Comparison of ENCODE assay signal across 20 mouse cellular contexts in the genomic region with DNA sequence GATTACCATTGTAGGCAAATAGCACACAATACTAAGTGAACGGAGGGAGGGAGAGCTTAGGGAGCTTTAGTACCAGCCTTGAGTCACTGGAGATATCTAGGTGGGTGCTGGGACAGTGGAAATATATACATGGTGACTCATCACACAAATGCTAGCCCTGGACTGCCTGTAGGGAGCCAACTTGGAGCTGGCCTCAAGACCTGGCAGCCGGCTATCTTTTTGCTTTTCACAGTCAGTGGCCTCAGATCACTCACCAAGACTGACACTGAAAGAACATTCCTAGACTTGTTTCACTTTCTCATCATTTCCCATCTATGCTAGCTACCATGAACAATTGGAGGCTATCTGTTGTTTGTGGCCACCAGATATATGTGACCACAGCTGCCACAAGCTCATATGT. TPM values are rescaled to one million over a fixed set of nuclear protein-coding genes. Genes with fewer than 3 reads are reported as not detected.
DNase-seq lines count a peak whose midpoint lies in the region; ATAC-seq lines count a peak whose summit lies in the region.
"Had no signal": no experiment of that assay in that cellular context is flagged by ENCODE, and none has a peak within 500 bp of the region (broad histone marks: within the 10 kb centered on the region; RNA-seq: fewer than 3 reads in every experiment).

No protein-coding gene starts in this region.

- no peaks in the 10 kb centered on the region for H3K9me3 ChIP-seq in megakaryocyte, embryonic 14.5 days
- H3K9me3 ChIP-seq in forebrain, embryonic 11.5 days (ENCODE audit: control insufficient read depth, low read length), result no peaks in the 10 kb centered on the region
- H3K9me3 ChIP-seq: embryonic facial prominence, embryonic 12.5 days; forebrain, embryonic 15.5 days; hindbrain, embryonic 10.5 days; limb, embryonic 15.5 days; liver, embryonic 15.5 days had no signal

- H3K27ac ChIP-seq in forebrain, embryonic 11.5 days (ENCODE audit: low read depth, low read length), result no peak overlapping the region
- H3K27ac ChIP-seq: embryonic facial prominence, embryonic 12.5 days; forebrain, embryonic 15.5 days; hindbrain, embryonic 10.5 days; limb, embryonic 15.5 days; liver, embryonic 15.5 days had no signal

- 84% methylated on average over 2 of the region's 2 CpGs for WGBS in forebrain, embryonic 11.5 days

- intact Hi-C loops in left cerebral cortex, postnatal 25 days (cut with DNase I), result loop anchor here (10.0 kb wide), 1 partner anchor 108 kb away; no protein-coding TSS in a partner anchor

- DNase-seq in MN1 (ENCODE audit: low spot score), result peak; percentile 39
- DNase-seq in cerebellum, adult 8-10 months, result peak; percentile 39
- no peak for DNase-seq in forebrain, embryonic 11.5 days (ENCODE audit: low spot score)
- DNase-seq in left cerebral cortex, postnatal 25 days (ENCODE audit: low spot score in 2 of 2), result no peak
- DNase-seq: adrenal gland, postnatal 25 days; gastrocnemius, postnatal 36 days; kidney, adult 11 months; kidney, postnatal 10 days; layer of hippocampus, postnatal 36 days; retina, postnatal 1 day; right cerebral cortex, postnatal 4 days had no signal

- peaks cover 37% of the 10 kb centered on the region for H3K4me1 ChIP-seq in megakaryocyte, embryonic 14.5 days
- no peaks in the 10 kb centered on the region for H3K4me1 ChIP-seq in forebrain, embryonic 11.5 days (replicated peaks; ENCODE audit: control insufficient read depth, insufficient read depth, low read length)
- H3K4me1 ChIP-seq: embryonic facial prominence, embryonic 12.5 days; limb, embryonic 15.5 days had no signal

- peak overlapping the region; percentile 46 for H3K4me3 ChIP-seq in megakaryocyte, embryonic 14.5 days (replicated peaks)
- H3K4me3 ChIP-seq in forebrain, embryonic 11.5 days (ENCODE audit: low read depth, low read length), result no peak overlapping the region
- H3K4me3 ChIP-seq: embryonic facial prominence, embryonic 12.5 days; erythroblast, embryonic 14.5 days; forebrain, embryonic 15.5 days; hindbrain, embryonic 10.5 days; limb, embryonic 15.5 days; liver, embryonic 15.5 days had no signal

- H3K36me3 ChIP-seq in megakaryocyte, embryonic 14.5 days (replicated peaks; ENCODE audit: low read length), result no peaks in the 10 kb centered on the region
- no peaks in the 10 kb centered on the region for H3K36me3 ChIP-seq in forebrain, embryonic 11.5 days (ENCODE audit: control insufficient read depth, insufficient read depth, low read length)
- H3K36me3 ChIP-seq: embryonic facial prominence, embryonic 12.5 days; limb, embryonic 15.5 days; liver, embryonic 15.5 days had no signal

- peaks cover 11% of the 10 kb centered on the region for H3K27me3 ChIP-seq in megakaryocyte, embryonic 14.5 days (replicated peaks)
- no peaks in the 10 kb centered on the region for H3K27me3 ChIP-seq in forebrain, embryonic 11.5 days (ENCODE audit: control insufficient read depth, insufficient read depth, low read length)
- H3K27me3 ChIP-seq: embryonic facial prominence, embryonic 12.5 days; forebrain, embryonic 15.5 days; limb, embryonic 15.5 days; liver, embryonic 15.5 days had no signal

- no peak overlapping the region for H3K9ac ChIP-seq in forebrain, embryonic 11.5 days (ENCODE audit: low read length)
- H3K9ac ChIP-seq: embryonic facial prominence, embryonic 12.5 days; forebrain, embryonic 15.5 days; limb, embryonic 15.5 days; liver, embryonic 15.5 days had no signal

- no peak for ATAC-seq in megakaryocyte, adult 5-6 weeks (ENCODE audit: poor library complexity, severe bottlenecking)
- ATAC-seq in forebrain, embryonic 11.5 days (replicated peaks; ENCODE audit: low FRiP score), result no peak
- no peak for ATAC-seq in megakaryocyte progenitor cell, adult 5-6 weeks (replicated peaks; ENCODE audit: poor library complexity)
- ATAC-seq: forebrain, embryonic 15.5 days had no signal

- no peak overlapping the region for H3K4me2 ChIP-seq in forebrain, embryonic 11.5 days (ENCODE audit: low read depth, low read length, severe bottlenecking)
- H3K4me2 ChIP-seq: embryonic facial prominence, embryonic 12.5 days; forebrain, embryonic 15.5 days; limb, embryonic 15.5 days; liver, embryonic 15.5 days had no signal

RNA-seq across cellular contexts. Expression of gene Pcmtd2, which starts 4.9 kb away (rescaled TPM):
- polyA plus RNA-seq in megakaryocyte, embryonic 14.5 days (2012; ENCODE audit: insufficient read depth, low replicate concordance), result 7.6 TPM in 1 of 2 replicates, not detected in the other
- total RNA-seq in megakaryocyte, adult 5-6 weeks (2015), result 18.0 and 23.6 TPM in 2 replicates
- total RNA-seq in megakaryocyte, adult 5-6 weeks (2017), result 24.5 and 24.8 TPM in 2 replicates
- polyA plus RNA-seq in forebrain, embryonic 11.5 days (2014; fragmentation: Nextera tagmentation; extraction: Ambion mirVana), result 27.1 and 33.4 TPM in 2 replicates
- 14.1 and 14.6 TPM in 2 replicates for total RNA-seq in megakaryocyte progenitor cell, adult 5-6 weeks (2015)
- total RNA-seq in megakaryocyte progenitor cell, adult 5-6 weeks (2017), result 15.5 and 22.2 TPM in 2 replicates
- 10 to 100 TPM; 78.2 to 95.2 TPM for total RNA-seq in left cerebral cortex, postnatal 25 days (2021)

RNA-seq across cellular contexts. Expression of gene Polr3k, which starts 31.4 kb away (rescaled TPM):
- polyA plus RNA-seq in megakaryocyte, embryonic 14.5 days (2012; ENCODE audit: insufficient read depth, low replicate concordance), result 3.2 TPM in 1 of 2 replicates, not detected in the other
- total RNA-seq in megakaryocyte, adult 5-6 weeks (2015), result 15.6 and 22.3 TPM in 2 replicates
- 19.6 and 19.8 TPM in 2 replicates for total RNA-seq in megakaryocyte, adult 5-6 weeks (2017)
- polyA plus RNA-seq in forebrain, embryonic 11.5 days (2014; fragmentation: Nextera tagmentation; extraction: Ambion mirVana), result 99.4 and 103 TPM in 2 replicates
- total RNA-seq in megakaryocyte progenitor cell, adult 5-6 weeks (2015), result 34.7 and 38.3 TPM in 2 replicates
- total RNA-seq in megakaryocyte progenitor cell, adult 5-6 weeks (2017), result 30.3 and 31.9 TPM in 2 replicates
- 10 to 100 TPM; 30.2 to 33.4 TPM for total RNA-seq in left cerebral cortex, postnatal 25 days (2021)

Comparison
In these comparisons a context has a peak if more than half of its experiments do, and no peak if none do; other contexts are left out.
1. DNase-seq: peak in MN1 (single experiment) and cerebellum, adult 8-10 months (single experiment); none in forebrain, embryonic 11.5 days (single experiment) and left cerebral cortex, postnatal 25 days (0 of 2).